Mouse (Mus musculus) layer of hippocampus, adult 11-12 months (tissue): ENCODE data around the gene Mrpl33.
A peak's percentile ranks its signal among the peaks of the same experiment; 100 is the strongest.
"Not testable (repeated sequence)": the region's sequence is repeated elsewhere in the genome, so short reads cannot be mapped to it uniquely, and the experiment has no call there.

Source experiments
- DNase-seq: peaks from one replicate; pipeline ENCODE4 v3.0.0; 2022; ENCODE audit warnings: low spot score

Gene Mrpl33

GRCm38 (mm10) chr5:31597430-31597944, 752 bp downstream of the Mrpl33 start:
- no peak for DNase-seq

GRCm38 (mm10) chr5:31598121-31598520, 1.4 kb downstream of the Mrpl33 start:
- no peak for DNase-seq

DNA sequence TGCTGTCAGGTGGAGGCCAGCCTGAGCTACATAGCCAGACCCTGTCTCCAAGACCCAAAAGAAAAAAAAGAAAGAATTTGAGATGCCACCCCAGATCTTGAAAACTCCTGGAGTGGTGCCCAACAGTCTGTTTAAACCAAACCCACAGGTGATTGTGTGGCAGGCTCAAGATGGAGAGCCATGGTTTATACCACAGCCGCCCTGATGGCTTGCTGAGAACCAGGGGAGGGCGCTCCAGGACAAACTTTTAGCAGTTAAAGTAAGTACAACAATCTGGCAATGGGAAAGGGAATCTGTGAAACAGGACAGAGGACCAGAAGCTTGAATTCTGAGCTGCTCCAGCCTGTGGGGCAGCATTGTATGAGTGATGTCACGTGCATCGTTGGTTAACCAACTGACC, 1.8 kb downstream of the Mrpl33 start:
- DNase-seq: peak; percentile 24

GRCm38 (mm10) chr5:31599161-31599560, 2.4 kb downstream of the Mrpl33 start:
- no peak for DNase-seq

DNA sequence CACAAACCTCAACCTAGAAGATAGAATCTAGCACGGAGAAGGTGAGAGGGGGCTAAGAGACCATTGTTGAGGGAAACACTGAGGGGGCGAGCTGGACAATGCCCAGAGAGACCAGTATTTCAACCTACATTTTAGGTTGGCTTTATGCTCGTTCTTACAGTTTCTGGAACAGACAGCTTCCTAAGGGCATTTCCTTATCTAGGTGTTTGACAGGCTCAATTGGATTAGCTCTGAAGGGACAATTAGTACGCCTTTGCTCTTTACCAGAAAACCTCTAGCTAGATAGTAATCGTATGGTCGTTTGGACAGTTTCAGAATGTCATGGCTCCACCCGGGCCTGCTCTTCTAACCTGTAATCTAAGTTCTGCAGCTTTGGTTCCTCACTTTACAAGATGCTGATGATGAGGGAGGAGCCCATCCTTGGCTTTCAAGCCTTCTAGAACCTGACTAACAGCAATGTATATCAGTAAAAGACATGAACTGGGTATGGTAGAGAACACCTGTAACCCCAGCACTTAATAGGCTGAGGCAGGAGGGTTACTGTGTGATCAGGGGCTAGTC, 4.5 kb downstream of the Mrpl33 start:
- no peak for DNase-seq

- peak; percentile 42 for DNase-seq
Measured at GRCm38 (mm10) chr5:31602377-31602776, 5.6 kb downstream of the Mrpl33 start.

- no peak for DNase-seq
Measured at GRCm38 (mm10) chr5:31603766-31604165, 7.0 kb downstream of the Mrpl33 start.

DNA sequence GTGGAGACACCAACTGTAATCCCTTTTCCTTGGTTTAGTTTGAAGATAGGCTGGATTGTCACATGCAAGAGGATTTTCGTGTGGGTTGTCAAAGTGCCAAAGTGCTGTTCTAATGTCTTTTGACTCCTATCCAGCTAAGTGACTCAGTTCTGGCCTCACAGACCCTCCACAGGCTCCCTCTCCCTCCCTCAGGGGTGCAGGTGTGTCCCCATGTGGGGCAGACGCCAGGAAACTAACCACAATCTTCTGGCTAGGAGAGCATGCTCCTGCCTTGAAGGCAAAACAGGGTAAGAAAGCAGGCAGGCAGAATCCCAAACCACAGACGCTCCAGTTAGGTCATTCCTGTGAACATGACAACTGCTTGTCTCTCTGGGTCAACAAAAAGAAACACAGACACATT, 9.4 kb downstream of the Mrpl33 start:
- DNase-seq: no peak

DNA sequence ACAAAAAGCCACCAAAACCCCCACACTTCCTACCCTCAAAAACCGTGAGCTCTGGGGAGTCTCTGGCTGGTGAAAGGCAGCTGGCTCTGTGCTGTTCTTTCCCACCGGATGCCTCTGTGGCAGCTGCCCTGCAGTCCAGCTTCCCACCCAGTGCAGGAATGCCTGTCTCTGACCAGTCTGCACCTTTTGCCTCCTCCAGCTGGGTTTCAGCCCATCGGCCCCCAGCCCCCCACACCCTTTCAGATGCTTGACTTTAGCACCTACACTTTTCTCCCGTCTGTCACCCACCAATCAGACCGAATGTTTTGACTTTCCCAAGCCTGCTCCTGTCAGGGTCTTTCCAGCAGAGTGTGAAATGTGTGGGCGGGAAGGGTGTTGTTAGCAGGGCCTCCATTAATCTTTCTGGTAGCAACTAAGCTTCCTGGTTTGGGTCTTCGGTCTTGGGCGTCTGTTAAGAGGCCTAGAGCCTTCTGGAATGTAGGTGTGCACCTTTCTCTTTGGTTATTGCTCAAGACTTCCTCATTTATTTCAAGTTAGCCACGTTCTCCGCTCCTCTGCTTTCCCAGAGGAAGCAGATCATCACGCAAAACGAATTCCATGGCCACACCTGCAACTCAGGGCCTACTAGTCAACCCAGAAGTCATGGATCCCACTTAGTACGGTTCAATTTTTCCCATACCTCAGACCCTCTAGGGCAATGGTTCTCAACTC, 13.8 kb downstream of the Mrpl33 start:
- no peak for DNase-seq

DNA sequence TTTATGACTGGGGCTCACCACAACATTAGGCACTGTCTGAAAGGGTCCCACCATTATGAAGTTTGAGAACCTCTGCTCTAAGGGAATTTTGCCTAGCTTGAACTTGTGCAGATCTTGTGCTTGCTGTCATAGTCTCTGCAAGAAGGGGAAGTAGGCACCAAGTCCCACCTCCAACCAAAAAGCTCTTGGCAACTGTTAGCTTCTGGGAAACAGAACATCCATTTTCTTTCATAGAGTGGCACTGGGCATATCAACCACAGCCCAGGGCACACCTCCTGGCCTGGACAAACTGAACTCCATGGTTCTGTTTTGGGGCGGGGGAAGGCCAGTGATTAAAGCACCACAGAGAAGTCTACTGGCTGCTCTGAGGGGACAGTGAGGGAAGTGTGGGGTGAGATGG, 14.5 kb downstream of the Mrpl33 start:
- no peak for DNase-seq

DNA sequence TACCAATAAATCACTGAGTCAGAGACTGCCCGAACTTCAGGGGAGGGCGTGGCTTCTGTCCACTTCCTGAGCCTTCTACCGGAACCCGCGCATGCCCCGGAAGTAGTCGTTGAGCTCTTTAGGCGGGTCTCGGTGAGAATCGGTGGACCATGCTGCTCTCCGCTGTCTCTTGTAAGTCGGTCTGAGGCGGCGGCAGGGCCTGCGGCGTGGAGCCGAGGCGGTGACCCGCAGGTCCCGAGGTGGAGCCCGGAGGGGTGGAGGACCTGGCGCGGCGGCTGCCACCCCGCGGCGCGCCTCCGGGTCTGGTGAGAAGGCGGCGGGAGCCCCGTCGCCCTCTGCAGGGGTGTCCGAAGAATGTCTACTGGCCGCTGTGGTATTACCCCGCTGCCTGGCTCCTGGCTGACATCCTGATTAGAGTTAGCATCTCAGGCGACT, 17.1 kb downstream of the Mrpl33 start:
- peak; percentile 85 for DNase-seq

- no peak for DNase-seq
Measured at GRCm38 (mm10) chr5:31614339-31615025, 17.7 kb downstream of the Mrpl33 start.

DNA sequence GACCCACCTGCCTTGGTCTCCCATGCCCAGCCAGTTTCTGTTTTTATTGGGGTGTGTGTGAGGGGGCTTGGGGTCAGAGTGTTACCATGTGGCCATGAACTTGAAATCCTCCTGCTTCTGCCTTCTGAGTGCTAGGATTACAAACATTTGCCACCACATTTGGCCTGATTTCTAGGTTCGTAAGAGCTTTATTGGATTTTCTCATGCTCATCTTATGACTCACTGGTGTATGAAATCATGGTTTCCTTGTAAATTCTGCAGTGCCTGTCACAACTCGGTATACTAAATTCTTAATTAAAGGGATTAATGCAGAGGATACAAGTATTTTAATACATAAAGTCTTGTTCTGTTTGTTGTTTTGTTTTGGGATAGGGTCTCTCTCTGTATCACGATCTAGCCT, 23.6 kb downstream of the Mrpl33 start:
- DNase-seq: no peak

GRCm38 (mm10) chr5:31627117-31627516, 30.4 kb downstream of the Mrpl33 start:
- no peak for DNase-seq

GRCm38 (mm10) chr5:31627562-31628526, 31.1 kb downstream of the Mrpl33 start:
- no peak for DNase-seq

- no peak for DNase-seq
Measured at GRCm38 (mm10) chr5:31628555-31628954, 31.8 kb downstream of the Mrpl33 start.

GRCm38 (mm10) chr5:31630064-31630463, 33.3 kb downstream of the Mrpl33 start:
- DNase-seq: no peak

- DNase-seq: not testable (repeated sequence)
Measured at GRCm38 (mm10) chr5:31631169-31631568, 34.4 kb downstream of the Mrpl33 start.

GRCm38 (mm10) chr5:31634161-31634560, 37.4 kb downstream of the Mrpl33 start:
- no peak for DNase-seq

DNA sequence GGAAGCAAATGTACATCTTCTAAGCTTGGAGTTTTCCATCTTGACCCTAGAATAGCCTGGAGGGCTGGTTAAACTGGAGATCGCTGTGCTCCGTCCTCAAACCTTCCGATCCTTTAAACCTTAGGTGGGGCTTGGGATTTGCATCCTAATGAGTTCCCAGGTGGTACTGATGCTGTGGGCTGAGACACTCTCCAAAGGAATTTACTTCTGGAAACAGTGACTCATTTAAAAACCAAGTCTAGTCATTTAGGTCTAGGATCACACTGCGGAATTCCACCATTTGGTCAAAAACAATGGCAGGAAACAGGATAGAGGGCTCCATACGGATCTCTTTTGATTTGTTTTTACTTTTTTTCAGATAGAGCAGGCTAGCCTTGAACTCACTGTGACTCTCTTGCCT, 37.9 kb downstream of the Mrpl33 start:
- no peak for DNase-seq

GRCm38 (mm10) chr5:31636636-31637253, 40.0 kb downstream of the Mrpl33 start:
- no peak for DNase-seq
